Mouse (Mus musculus) midbrain, embryonic 10.5 days (tissue): ENCODE measurements around the gene Nf2. TPM values are rescaled to one million over a fixed set of nuclear protein-coding genes. Genes with fewer than 3 reads are reported as not detected.
A peak's percentile ranks its signal among the peaks of the same experiment; 100 is the strongest.

Source experiments
- DNase-seq: peaks from one replicate; pipeline ENCODE4 v3.0.0-alpha.2; 2017; ENCODE audit warnings: low spot score
- H3K27ac ChIP-seq: fragments of 300-500 bp; sonication (generic); replicated peaks from 2 replicates; pipeline ENCODE4 v1.5.1; 2016; ENCODE audit warnings: mild to moderate bottlenecking
- H3K27me3 ChIP-seq: fragments of 300-500 bp; sonication (generic); 2 replicates; pipeline ENCODE4 v1.6.1; 2016; ENCODE audit warnings: low read depth, mild to moderate bottlenecking; ENCODE audit not compliant: poor library complexity, severe bottlenecking
- H3K36me3 ChIP-seq: fragments of 300-500 bp; sonication (generic); 2 replicates; pipeline ENCODE4 v1.6.1; 2016; ENCODE audit warnings: mild to moderate bottlenecking, moderate library complexity
- H3K4me1 ChIP-seq: fragments of 300-500 bp; sonication (generic); 2 replicates; pipeline ENCODE4 v1.6.1; 2016
- H3K4me3 ChIP-seq: fragments of 300-500 bp; sonication (generic); 2 replicates; pipeline ENCODE4 v1.5.1; 2016; ENCODE audit warnings: mild to moderate bottlenecking, moderate library complexity
- H3K9me3 ChIP-seq: fragments of 300-500 bp; sonication (generic); replicated peaks from 2 replicates; pipeline ENCODE4 v1.6.1; 2016; ENCODE audit warnings: mild to moderate bottlenecking
- WGBS: fragments of 180-500 bp; shearing (Covaris S2); methylation state at CpG from one replicate; pipeline ENCODE4 v1.1.7; 2016; 5-methylcytosine and 5-hydroxymethylcytosine counted together
- polyA plus RNA-seq: library from polyadenylated mRNA; unstranded; fragments of >200 nt; fragmentation: Nextera tagmentation; extraction: Ambion mirVana; gene quantifications from 2 replicates; pipeline ENCODE4 v1.2.1, GENCODE M21; 2016

Gene Nf2
- polyA plus RNA-seq, 1 experiment from 2014 or later = 55.5 TPM

- no peak overlapping the region for H3K27ac ChIP-seq
- H3K9me3 ChIP-seq = 0 out of 2 replicates have a peak, but pooled peaks cover 5% of the 10 kb centered on the region
- DNase-seq = no peak
- no peaks in the 10 kb centered on the region for H3K36me3 ChIP-seq
- peaks cover 9% of the 10 kb centered on the region for H3K4me1 ChIP-seq
- H3K4me3 ChIP-seq = no peak overlapping the region
- 88% methylated on average over 3 of the region's 3 CpGs for WGBS
- peaks cover 23% of the 10 kb centered on the region for H3K27me3 ChIP-seq
Observed at GRCm38 (mm10) chr11:4754036-4754435, 95.3 kb downstream of the Nf2 start.

GRCm38 (mm10) chr11:4752836-4753235, 96.5 kb downstream of the Nf2 start:
- Histone ChIP-seq H3K36me3 (no peaks in the 10 kb centered on the region), H3K4me1 (peaks cover 9% of the 10 kb centered on the region), H3K9me3 (0 out of 2 replicates have a peak, but pooled peaks cover 5% of the 10 kb centered on the region), H3K4me3 (no peak overlapping the region), H3K27ac (no peak overlapping the region), H3K27me3 (peaks cover 35% of the 10 kb centered on the region)
- 50% methylated on average over 10 of the region's 10 CpGs for WGBS
- no peak for DNase-seq

GRCm38 (mm10) chr11:4750263-4750662, 99.1 kb downstream of the Nf2 start:
- H3K36me3 ChIP-seq = no peaks in the 10 kb centered on the region
- peak; percentile 60 for DNase-seq
- no peak overlapping the region for H3K4me3 ChIP-seq
- WGBS = 6% methylated on average over 9 of the region's 9 CpGs
- H3K4me1 ChIP-seq = peaks cover 31% of the 10 kb centered on the region
- no peak overlapping the region for H3K27ac ChIP-seq
- H3K9me3 ChIP-seq = 0 out of 2 replicates have a peak, but pooled peaks cover 5% of the 10 kb centered on the region
- peaks cover 60% of the 10 kb centered on the region for H3K27me3 ChIP-seq

- H3K4me1 ChIP-seq = peaks cover 27% of the 10 kb centered on the region
- peak overlapping the region; percentile 28; the same call in 1 of the 2 replicates for H3K27ac ChIP-seq
- peak; percentile 36 for DNase-seq
- H3K27me3 ChIP-seq = peaks cover 90% of the 10 kb centered on the region
- peak overlapping the region; percentile 71 for H3K4me3 ChIP-seq
- no peaks in the 10 kb centered on the region for H3K9me3 ChIP-seq
- whole genome bisulfite sequencing = 3% methylated on average over 12 of the region's 12 CpGs
- no peaks in the 10 kb centered on the region for H3K36me3 ChIP-seq
Observed at GRCm38 (mm10) chr11:4747285-4747684, 102.1 kb downstream of the Nf2 start.

GRCm38 (mm10) chr11:4746733-4747132, 102.6 kb downstream of the Nf2 start, which contains the start of gene Cabp7:
TSS of gene Cabp7 (minus strand) at chr11:4746778.
- H3K4me1 ChIP-seq = peaks cover 27% of the 10 kb centered on the region
- DNase-seq = peak; percentile 36
- H3K27me3 ChIP-seq = peaks cover 96% of the 10 kb centered on the region
- H3K4me3 ChIP-seq = peak within 1 kb of the TSS; percentile 71
- under 1% methylated on average over 71 of the region's 73 CpGs for WGBS
- peak within 1 kb of the TSS; percentile 28 for H3K27ac ChIP-seq
- H3K36me3 ChIP-seq = no peaks in the 10 kb centered on the region
- H3K9me3 ChIP-seq = no peaks in the 10 kb centered on the region

GRCm38 (mm10) chr11:4745969-4746368, 103.4 kb downstream of the Nf2 start:
- H3K4me3 ChIP-seq = peak overlapping the region; percentile 71
- WGBS = under 1% methylated on average over 31 of the region's 39 CpGs
- peak overlapping the region; percentile 28; the same call in 1 of the 2 replicates for H3K27ac ChIP-seq
- peaks cover 27% of the 10 kb centered on the region for H3K4me1 ChIP-seq
- H3K9me3 ChIP-seq = no peaks in the 10 kb centered on the region
- H3K36me3 ChIP-seq = no peaks in the 10 kb centered on the region
- DNase-seq = peak; percentile 43
- H3K27me3 ChIP-seq = peaks cover 94% of the 10 kb centered on the region

- Histone ChIP-seq H3K36me3 (no peaks in the 10 kb centered on the region), H3K27me3 (peaks cover 81% of the 10 kb centered on the region), H3K4me1 (peaks cover 27% of the 10 kb centered on the region), H3K4me3 (no peak overlapping the region), H3K27ac (no peak overlapping the region), H3K9me3 (no peaks in the 10 kb centered on the region)
- no peak for DNase-seq
- WGBS = 57% methylated on average over 6 of the region's 6 CpGs
Observed at GRCm38 (mm10) chr11:4744691-4745090, 104.6 kb downstream of the Nf2 start.

GRCm38 (mm10) chr11:4740785-4741184, 108.6 kb downstream of the Nf2 start:
- Histone ChIP-seq H3K36me3 (peaks cover 12% of the 10 kb centered on the region; the same call in 1 of the 2 replicates), H3K27ac (no peak overlapping the region), H3K9me3 (no peaks in the 10 kb centered on the region), H3K4me1 (peaks cover 15% of the 10 kb centered on the region), H3K4me3 (no peak overlapping the region), H3K27me3 (peaks cover 46% of the 10 kb centered on the region)
- WGBS = 76% methylated on average over 5 of the region's 5 CpGs
- DNase-seq = no peak

GRCm38 (mm10) chr11:4738719-4739118, 110.6 kb downstream of the Nf2 start:
- peaks cover 39% of the 10 kb centered on the region for H3K27me3 ChIP-seq
- H3K4me3 ChIP-seq = no peak overlapping the region
- peaks cover 12% of the 10 kb centered on the region; the same call in 1 of the 2 replicates for H3K36me3 ChIP-seq
- no peak overlapping the region for H3K27ac ChIP-seq
- H3K9me3 ChIP-seq = no peaks in the 10 kb centered on the region
- no peak for DNase-seq
- peaks cover 25% of the 10 kb centered on the region for H3K4me1 ChIP-seq
- 92% methylated on average over 16 of the region's 16 CpGs for WGBS

- no peak for DNase-seq
- Histone ChIP-seq H3K4me3 (no peak overlapping the region), H3K36me3 (peaks cover 14% of the 10 kb centered on the region; the same call in 1 of the 2 replicates), H3K27me3 (peaks cover 28% of the 10 kb centered on the region), H3K9me3 (no peaks in the 10 kb centered on the region), H3K4me1 (peaks cover 25% of the 10 kb centered on the region), H3K27ac (no peak overlapping the region)
- WGBS = 85% methylated on average over 10 of the region's 10 CpGs
Observed at GRCm38 (mm10) chr11:4737682-4738081, 111.7 kb downstream of the Nf2 start.

- Histone ChIP-seq H3K27me3 (peaks cover 17% of the 10 kb centered on the region), H3K27ac (no peak overlapping the region), H3K9me3 (no peaks in the 10 kb centered on the region), H3K4me1 (peaks cover 32% of the 10 kb centered on the region), H3K4me3 (no peak overlapping the region), H3K36me3 (peaks cover 20% of the 10 kb centered on the region; the same call in 1 of the 2 replicates)
- no peak for DNase-seq
- whole genome bisulfite sequencing = 37% methylated on average over 6 of the region's 6 CpGs
Observed at GRCm38 (mm10) chr11:4736355-4736754, 113.0 kb downstream of the Nf2 start.

- Histone ChIP-seq H3K36me3 (peaks cover 20% of the 10 kb centered on the region; the same call in 1 of the 2 replicates), H3K27ac (no peak overlapping the region), H3K9me3 (no peaks in the 10 kb centered on the region), H3K4me1 (peaks cover 32% of the 10 kb centered on the region), H3K4me3 (no peak overlapping the region), H3K27me3 (peaks cover 17% of the 10 kb centered on the region)
- WGBS = 35% methylated on average over 12 of the region's 12 CpGs
- DNase-seq = peak; percentile 41
Observed at GRCm38 (mm10) chr11:4734179-4734578, 115.2 kb downstream of the Nf2 start.

- WGBS = 60% methylated on average over 7 of the region's 7 CpGs
- Histone ChIP-seq H3K4me3 (no peak overlapping the region), H3K9me3 (no peaks in the 10 kb centered on the region), H3K27ac (peak overlapping the region; percentile 28; the same call in 1 of the 2 replicates), H3K4me1 (peaks cover 32% of the 10 kb centered on the region), H3K36me3 (peaks cover 14% of the 10 kb centered on the region; the same call in 1 of the 2 replicates), H3K27me3 (peaks cover 17% of the 10 kb centered on the region)
- DNase-seq = no peak
Observed at GRCm38 (mm10) chr11:4731781-4732180, 117.6 kb downstream of the Nf2 start.
